Mouse (Mus musculus) cerebellum, adult 18-20 months (tissue): Measurements from ENCODE around the gene Cyp2j8.
A peak's percentile ranks its signal among the peaks of the same experiment; 100 is the strongest.
"Not testable (repeated sequence)": the region's sequence is repeated elsewhere in the genome, so short reads cannot be mapped to it uniquely, and the experiment has no call there.

Experiments
- DNase-seq, 2 experiments: peaks; one replicate each; pipeline ENCODE4 v3.0.0; 2021

Gene Cyp2j8

GRCm38 (mm10) chr4:96507286-96507685 lies at the start of gene Cyp2j8:
TSS of gene Cyp2j8 (minus strand) at chr4:96507386.
- DNase-seq = no peak

GRCm38 (mm10) chr4:96553133-96553819 lies 46.1 kb upstream of the Cyp2j8 start, which contains the start of gene Cyp2j6:
TSS of gene Cyp2j6 (minus strand) at chr4:96553661.
- DNase-seq = peak; percentile 5 to 7

- no peak for DNase-seq
These were observed 44.4 kb upstream of the Cyp2j8 start for GRCm38 (mm10) chr4:96551619-96552018.

GRCm38 (mm10) chr4:96545976-96546375 lies 38.8 kb upstream of the Cyp2j8 start:
- DNase-seq = no peak

GRCm38 (mm10) chr4:96525772-96526171 lies 18.6 kb upstream of the Cyp2j8 start:
- DNase-seq = peak; percentile 3 to 8

GRCm38 (mm10) chr4:96522256-96522655 lies 15.1 kb upstream of the Cyp2j8 start:
- DNase-seq = no peak

- DNase-seq = no peak
These were observed 2.9 kb upstream of the Cyp2j8 start for GRCm38 (mm10) chr4:96510083-96510482.

- DNase-seq = not testable (repeated sequence)
These were observed 43.7 kb downstream of the Cyp2j8 start for GRCm38 (mm10) chr4:96463311-96464060.
